Mouse (Mus musculus): ENCODE measurements at regions not wholly inside any gene's neighbourhood (a gene's known extent, or its start where the extent isn't known, plus 50 kb on each side); places are given as distances from the start of the nearest gene placed in this dataset.

GRCm38 (mm10) chr12:68688262-68688661 lies 470.7 kb downstream of the Rps29 start:
- no peak overlapping the region for H3K4me2 ChIP-seq (ENCODE audit: low read depth)
- H3K9ac ChIP-seq (ENCODE audit: low read length), result no peak overlapping the region
- no peaks in the 10 kb centered on the region for H3K27me3 ChIP-seq (ENCODE audit: control insufficient read depth, insufficient read depth, low read length)
- H3K9me3 ChIP-seq (ENCODE audit: control insufficient read depth, low read length), result no peaks in the 10 kb centered on the region
- no peaks in the 10 kb centered on the region for H3K36me3 ChIP-seq (ENCODE audit: control insufficient read depth, insufficient read depth, low read length)
- 83% methylated on average over 3 of the region's 3 CpGs for WGBS
- DNase-seq (ENCODE audit: low spot score) (no peak), ATAC-seq (ENCODE audit: insufficient read depth, low FRiP score, low TSS enrichment) (no peak)
- no peak overlapping the region for H3K4me3 ChIP-seq (ENCODE audit: low read depth, low read length)
- H3K4me1 ChIP-seq (ENCODE audit: control insufficient read depth, insufficient read depth, low read length), result no peaks in the 10 kb centered on the region
- H3K27ac ChIP-seq (ENCODE audit: low read depth, low read length), result no peak overlapping the region

- Histone ChIP-seq H3K4me2 (ENCODE audit: low read depth) (no peak overlapping the region), H3K4me3 (ENCODE audit: low read depth, low read length) (no peak overlapping the region), H3K9ac (ENCODE audit: low read length) (no peak overlapping the region), H3K9me3 (ENCODE audit: control insufficient read depth, low read length) (no peaks in the 10 kb centered on the region), H3K4me1 (ENCODE audit: control insufficient read depth, insufficient read depth, low read length) (no peaks in the 10 kb centered on the region), H3K36me3 (ENCODE audit: control insufficient read depth, insufficient read depth, low read length) (no peaks in the 10 kb centered on the region), H3K27ac (ENCODE audit: low read depth, low read length) (no peak overlapping the region), H3K27me3 (ENCODE audit: control insufficient read depth, insufficient read depth, low read length) (no peaks in the 10 kb centered on the region)
- 64% methylated on average over 1 of the region's 1 CpGs for WGBS
- DNase-seq (ENCODE audit: low spot score), result no peak
- ATAC-seq (ENCODE audit: insufficient read depth, low FRiP score, low TSS enrichment), result no peak
Measured at GRCm38 (mm10) chr12:68683897-68684296, 475.1 kb downstream of the Rps29 start.

- Histone ChIP-seq H3K9ac (ENCODE audit: low read length) (no peak overlapping the region), H3K4me3 (ENCODE audit: low read depth, low read length) (no peak overlapping the region), H3K9me3 (ENCODE audit: control insufficient read depth, low read length) (no peaks in the 10 kb centered on the region), H3K27ac (ENCODE audit: low read depth, low read length) (no peak overlapping the region), H3K36me3 (ENCODE audit: control insufficient read depth, insufficient read depth, low read length) (no peaks in the 10 kb centered on the region), H3K4me1 (ENCODE audit: control insufficient read depth, insufficient read depth, low read length) (no peaks in the 10 kb centered on the region), H3K27me3 (ENCODE audit: control insufficient read depth, insufficient read depth, low read length) (no peaks in the 10 kb centered on the region), H3K4me2 (ENCODE audit: low read depth) (no peak overlapping the region)
- 22% methylated on average over 4 of the region's 4 CpGs for WGBS
- DNase-seq (ENCODE audit: low spot score) (no peak), ATAC-seq (ENCODE audit: insufficient read depth, low FRiP score, low TSS enrichment) (peak; percentile 60)
Measured at GRCm38 (mm10) chr12:68683176-68683575, 475.8 kb downstream of the Rps29 start.

GRCm38 (mm10) chr12:68680668-68681067 lies 478.3 kb downstream of the Rps29 start:
- DNase-seq (ENCODE audit: low spot score) (no peak), ATAC-seq (ENCODE audit: insufficient read depth, low FRiP score, low TSS enrichment) (no peak)
- WGBS, result 88% methylated on average over 3 of the region's 3 CpGs
- no peak overlapping the region for H3K4me3 ChIP-seq (ENCODE audit: low read depth, low read length)
- H3K4me1 ChIP-seq (ENCODE audit: control insufficient read depth, insufficient read depth, low read length), result no peaks in the 10 kb centered on the region
- no peak overlapping the region for H3K4me2 ChIP-seq (ENCODE audit: low read depth)
- no peaks in the 10 kb centered on the region for H3K9me3 ChIP-seq (ENCODE audit: control insufficient read depth, low read length)
- H3K27ac ChIP-seq (ENCODE audit: low read depth, low read length), result no peak overlapping the region
- no peaks in the 10 kb centered on the region for H3K27me3 ChIP-seq (ENCODE audit: control insufficient read depth, insufficient read depth, low read length)
- no peak overlapping the region for H3K9ac ChIP-seq (ENCODE audit: low read length)
- H3K36me3 ChIP-seq (ENCODE audit: control insufficient read depth, insufficient read depth, low read length), result no peaks in the 10 kb centered on the region

- H3K9me3 ChIP-seq (ENCODE audit: control insufficient read depth, low read length), result no peaks in the 10 kb centered on the region
- no peak overlapping the region for H3K4me3 ChIP-seq (ENCODE audit: low read depth, low read length)
- H3K4me2 ChIP-seq (ENCODE audit: low read depth), result no peak overlapping the region
- no peaks in the 10 kb centered on the region for H3K36me3 ChIP-seq (ENCODE audit: control insufficient read depth, insufficient read depth, low read length)
- peak; percentile 17 for DNase-seq (ENCODE audit: low spot score)
- no peaks in the 10 kb centered on the region for H3K27me3 ChIP-seq (ENCODE audit: control insufficient read depth, insufficient read depth, low read length)
- no peak overlapping the region for H3K9ac ChIP-seq (ENCODE audit: low read length)
- no peaks in the 10 kb centered on the region for H3K4me1 ChIP-seq (ENCODE audit: control insufficient read depth, insufficient read depth, low read length)
- peak; percentile 69 for ATAC-seq (ENCODE audit: insufficient read depth, low FRiP score, low TSS enrichment)
- 65% methylated on average over 16 of the region's 16 CpGs for WGBS
- H3K27ac ChIP-seq (ENCODE audit: low read depth, low read length), result no peak overlapping the region
Measured at GRCm38 (mm10) chr12:68676096-68676775, 482.8 kb downstream of the Rps29 start.

GRCm38 (mm10) chr12:68672011-68672410 lies 487.0 kb downstream of the Rps29 start:
- Histone ChIP-seq H3K4me1 (ENCODE audit: control insufficient read depth, insufficient read depth, low read length) (no peaks in the 10 kb centered on the region), H3K9ac (ENCODE audit: low read length) (no peak overlapping the region), H3K36me3 (ENCODE audit: control insufficient read depth, insufficient read depth, low read length) (no peaks in the 10 kb centered on the region), H3K9me3 (ENCODE audit: control insufficient read depth, low read length) (no peaks in the 10 kb centered on the region), H3K27ac (ENCODE audit: low read depth, low read length) (no peak overlapping the region), H3K4me3 (ENCODE audit: low read depth, low read length) (no peak overlapping the region), H3K4me2 (ENCODE audit: low read depth) (no peak overlapping the region), H3K27me3 (ENCODE audit: control insufficient read depth, insufficient read depth, low read length) (no peaks in the 10 kb centered on the region)
- no peak for ATAC-seq (ENCODE audit: insufficient read depth, low FRiP score, low TSS enrichment)
- WGBS, result 82% methylated on average over 3 of the region's 3 CpGs
- DNase-seq (ENCODE audit: low spot score), result no peak

GRCm38 (mm10) chr12:68645901-68646585 lies 512.9 kb downstream of the Rps29 start:
- no peaks in the 10 kb centered on the region for H3K9me3 ChIP-seq (ENCODE audit: control insufficient read depth, low read length)
- H3K36me3 ChIP-seq (ENCODE audit: control insufficient read depth, insufficient read depth, low read length), result no peaks in the 10 kb centered on the region
- no peak overlapping the region for H3K9ac ChIP-seq (ENCODE audit: low read length)
- no peak overlapping the region for H3K4me3 ChIP-seq (ENCODE audit: low read depth, low read length)
- no peak for ATAC-seq (ENCODE audit: insufficient read depth, low FRiP score, low TSS enrichment)
- H3K27ac ChIP-seq (ENCODE audit: low read depth, low read length), result no peak overlapping the region
- 91% methylated on average over 1 of the region's 1 CpGs for WGBS
- no peak for DNase-seq (ENCODE audit: low spot score)
- H3K4me1 ChIP-seq (ENCODE audit: control insufficient read depth, insufficient read depth, low read length), result no peaks in the 10 kb centered on the region
- H3K27me3 ChIP-seq (ENCODE audit: control insufficient read depth, insufficient read depth, low read length), result no peaks in the 10 kb centered on the region
- no peak overlapping the region for H3K4me2 ChIP-seq (ENCODE audit: low read depth)

- DNase-seq (ENCODE audit: low spot score) (no peak), ATAC-seq (ENCODE audit: insufficient read depth, low FRiP score, low TSS enrichment) (no peak)
- no peak overlapping the region for H3K4me3 ChIP-seq (ENCODE audit: low read depth, low read length)
- no peak overlapping the region for H3K4me2 ChIP-seq (ENCODE audit: low read depth)
- no peaks in the 10 kb centered on the region for H3K36me3 ChIP-seq (ENCODE audit: control insufficient read depth, insufficient read depth, low read length)
- H3K27ac ChIP-seq (ENCODE audit: low read depth, low read length), result no peak overlapping the region
- H3K4me1 ChIP-seq (ENCODE audit: control insufficient read depth, insufficient read depth, low read length), result no peaks in the 10 kb centered on the region
- no peak overlapping the region for H3K9ac ChIP-seq (ENCODE audit: low read length)
- no peaks in the 10 kb centered on the region for H3K27me3 ChIP-seq (ENCODE audit: control insufficient read depth, insufficient read depth, low read length)
- 87% methylated on average over 4 of the region's 4 CpGs for WGBS
- H3K9me3 ChIP-seq (ENCODE audit: control insufficient read depth, low read length), result no peaks in the 10 kb centered on the region
Measured at GRCm38 (mm10) chr12:68643671-68644070, 515.3 kb downstream of the Rps29 start.

- 96% methylated on average over 3 of the region's 3 CpGs for WGBS
- H3K27me3 ChIP-seq (ENCODE audit: control insufficient read depth, insufficient read depth, low read length), result no peaks in the 10 kb centered on the region
- H3K4me2 ChIP-seq (ENCODE audit: low read depth), result no peak overlapping the region
- ATAC-seq (ENCODE audit: insufficient read depth, low FRiP score, low TSS enrichment), result no peak
- no peak overlapping the region for H3K27ac ChIP-seq (ENCODE audit: low read depth, low read length)
- no peak overlapping the region for H3K4me3 ChIP-seq (ENCODE audit: low read depth, low read length)
- DNase-seq (ENCODE audit: low spot score), result no peak
- H3K9me3 ChIP-seq (ENCODE audit: control insufficient read depth, low read length), result no peaks in the 10 kb centered on the region
- H3K9ac ChIP-seq (ENCODE audit: low read length), result no peak overlapping the region
- no peaks in the 10 kb centered on the region for H3K4me1 ChIP-seq (ENCODE audit: control insufficient read depth, insufficient read depth, low read length)
- H3K36me3 ChIP-seq (ENCODE audit: control insufficient read depth, insufficient read depth, low read length), result no peaks in the 10 kb centered on the region
Measured at GRCm38 (mm10) chr12:68632441-68632840, 526.5 kb downstream of the Rps29 start.

Measured in neural tube, embryonic 11.5 days (tissue).